Mouse (Mus musculus): ENCODE measurements around the gene 4930449I24Rik.
"Not testable (repeated sequence)": the region's sequence is repeated elsewhere in the genome, so short reads cannot be mapped to it uniquely, and the experiment has no call there.

The 4930449I24Rik gene

DNA sequence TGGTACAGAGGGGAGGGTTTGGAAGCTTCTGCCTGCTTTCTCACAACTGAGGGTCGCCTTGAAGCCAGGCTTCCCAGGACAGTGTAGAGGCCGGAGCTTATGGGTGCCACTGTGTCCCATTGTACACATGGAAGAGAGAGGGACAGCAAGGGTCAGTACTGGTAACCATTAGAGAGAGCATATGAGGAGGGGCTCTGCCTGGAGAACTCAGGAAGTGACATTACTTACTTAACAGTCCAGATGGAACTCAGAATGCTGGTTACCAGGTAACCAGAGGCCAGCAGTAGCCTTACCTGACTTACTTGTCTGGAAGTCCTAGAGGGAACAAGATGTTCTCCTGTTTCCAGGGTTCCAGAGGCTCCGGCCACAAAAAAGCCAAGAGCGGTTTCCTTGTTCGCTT, at the start of gene 4930449I24Rik:
Gene 4930449I24Rik (plus strand): TSS at position 301 of the 400 bp plus-strand sequence.
- not testable (repeated sequence) for DNase-seq (ENCODE audit: low read depth, low spot score)

DNA sequence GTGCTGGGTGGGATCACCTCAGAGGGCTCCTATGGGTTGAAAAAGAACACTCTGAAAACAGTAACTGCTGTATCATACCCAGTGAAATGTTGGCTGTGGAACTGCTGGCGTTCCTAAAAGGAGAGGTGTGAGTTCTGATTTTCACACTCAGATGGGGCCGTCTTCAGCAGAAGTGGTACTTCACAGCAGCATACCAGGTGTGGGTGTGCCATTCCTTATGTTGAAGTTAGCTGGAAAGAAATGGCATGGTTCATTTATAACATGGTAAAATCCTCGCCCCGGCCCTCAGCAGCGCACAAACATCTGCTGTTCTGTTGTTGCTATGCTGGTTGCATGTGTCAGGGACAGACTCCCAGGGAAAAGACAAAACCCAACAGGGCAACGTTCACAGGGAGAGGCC, 48.6 kb upstream of the 4930449I24Rik start:
- DNase-seq (ENCODE audit: low read depth, low spot score), result peak; percentile 52

DNA sequence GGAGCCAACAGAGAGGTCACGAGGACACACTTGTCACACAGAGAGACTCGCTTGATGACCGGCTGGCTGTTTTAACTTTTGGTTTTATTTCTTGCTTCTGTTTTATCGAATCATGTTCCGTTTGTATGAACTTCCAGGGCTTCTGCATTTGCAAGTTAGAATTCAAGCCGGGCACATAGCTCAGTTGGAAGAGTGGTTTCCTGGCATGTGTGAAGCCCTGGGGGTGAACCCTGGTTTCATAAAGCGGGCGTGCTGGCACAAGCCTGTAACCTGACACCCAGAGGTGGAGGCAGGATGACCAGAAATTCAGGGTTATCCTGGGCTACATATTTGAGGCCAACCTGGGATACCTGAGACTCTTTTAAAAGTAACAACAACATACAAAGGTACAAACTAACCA, 40.6 kb upstream of the 4930449I24Rik start:
- no peak for DNase-seq (ENCODE audit: low read depth, low spot score)

DNA sequence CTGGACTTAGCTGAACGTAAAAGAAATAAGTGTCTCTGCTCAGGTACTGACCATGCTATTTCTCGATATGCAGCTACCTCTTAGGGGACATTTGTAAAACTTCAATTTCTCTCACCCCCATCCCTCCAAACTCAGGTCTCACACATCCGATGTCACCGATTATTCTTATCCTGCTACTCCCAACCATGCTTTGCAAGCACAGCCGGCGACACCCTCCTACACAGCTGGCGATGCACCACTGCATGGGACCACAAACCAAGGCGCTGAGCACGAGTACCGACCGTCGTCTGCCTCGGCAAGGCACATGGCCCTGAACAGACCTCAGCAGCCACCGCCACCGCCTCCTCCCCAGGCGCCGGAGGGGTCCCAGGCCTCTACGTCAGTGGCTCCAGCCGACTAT, 35.5 kb upstream of the 4930449I24Rik start:
- DNase-seq (ENCODE audit: low read depth, low spot score), result no peak

DNA sequence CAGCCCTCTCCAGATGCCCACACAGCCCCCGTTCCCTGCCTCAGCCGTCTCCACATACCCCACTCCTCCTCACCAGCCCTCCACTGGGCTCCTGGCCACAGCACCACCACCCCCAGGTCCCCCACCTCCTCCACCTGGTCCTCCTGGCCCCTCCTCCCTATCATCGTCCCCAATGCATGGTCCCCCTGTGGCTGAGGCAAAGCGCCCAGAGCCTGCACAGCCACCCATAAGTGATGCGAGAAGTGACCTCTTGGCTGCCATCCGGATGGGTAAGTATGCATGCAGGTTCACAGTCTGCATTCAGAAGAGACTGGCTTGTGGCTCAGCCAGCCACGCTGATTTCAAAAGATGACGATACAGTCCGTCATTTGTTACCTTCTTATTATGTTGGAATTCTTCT, 33.9 kb upstream of the 4930449I24Rik start:
- DNase-seq (ENCODE audit: low read depth, low spot score), result no peak

DNA sequence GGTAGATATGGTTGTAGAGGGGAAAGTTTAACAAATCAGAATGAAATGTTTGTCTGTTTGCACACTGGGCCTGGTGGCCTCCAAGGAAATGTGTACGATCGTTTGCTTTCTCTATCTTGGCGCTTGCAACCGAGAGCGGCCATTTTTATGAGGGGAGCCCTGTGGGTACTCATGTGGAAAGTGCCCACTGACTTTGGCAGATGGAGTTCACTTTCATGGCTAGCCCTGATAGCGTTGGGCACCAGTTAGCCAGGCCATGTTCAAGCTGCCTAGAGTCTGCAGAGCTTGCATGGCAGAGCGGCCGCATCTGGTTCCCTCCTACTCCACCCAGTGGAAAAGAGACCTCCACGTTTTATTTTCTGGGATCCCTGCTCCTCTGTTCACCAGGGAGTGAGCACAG, 31.4 kb upstream of the 4930449I24Rik start:
- no peak for DNase-seq (ENCODE audit: low read depth, low spot score)

DNA sequence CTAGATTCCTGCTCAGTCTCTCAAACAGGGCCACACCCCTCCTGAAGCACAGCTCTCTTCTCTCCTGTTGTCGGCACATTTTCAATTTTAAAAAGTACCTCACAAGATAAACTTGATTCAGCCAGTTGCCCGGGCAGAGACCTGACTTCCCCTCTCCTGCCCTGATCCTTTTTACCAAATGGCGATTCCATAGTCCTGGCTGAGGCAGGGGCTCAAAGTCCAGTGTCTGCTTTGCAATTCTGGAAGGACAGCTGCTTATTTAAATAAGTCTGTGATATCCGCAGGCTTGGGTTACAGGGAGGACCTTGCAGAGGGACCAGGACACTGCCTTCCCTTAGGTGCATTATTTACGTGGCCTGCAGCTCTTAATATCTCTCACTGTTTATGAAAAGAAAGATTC, 30.9 kb upstream of the 4930449I24Rik start:
- DNase-seq (ENCODE audit: low read depth, low spot score), result no peak

DNA sequence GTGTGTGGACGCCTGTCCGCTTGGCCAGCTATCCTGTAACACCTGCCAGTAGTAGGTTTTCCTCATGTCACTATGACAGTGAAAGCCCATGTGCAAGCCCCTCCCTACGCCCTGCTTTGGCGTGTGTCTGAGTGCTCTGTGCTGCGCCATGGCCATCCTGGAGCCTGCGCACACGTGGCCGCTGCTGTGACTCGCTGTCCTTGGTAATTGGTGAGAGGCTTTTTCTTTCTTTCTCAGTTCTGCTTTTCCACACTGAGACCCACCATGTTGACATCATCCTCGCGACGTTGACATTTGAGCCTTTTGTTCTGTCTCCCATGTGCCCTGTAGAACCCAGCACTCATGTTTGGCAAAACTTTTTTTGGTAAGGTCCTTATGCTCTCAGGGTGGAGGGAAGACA, 30.4 kb upstream of the 4930449I24Rik start:
- no peak for DNase-seq (ENCODE audit: low read depth, low spot score)

DNA sequence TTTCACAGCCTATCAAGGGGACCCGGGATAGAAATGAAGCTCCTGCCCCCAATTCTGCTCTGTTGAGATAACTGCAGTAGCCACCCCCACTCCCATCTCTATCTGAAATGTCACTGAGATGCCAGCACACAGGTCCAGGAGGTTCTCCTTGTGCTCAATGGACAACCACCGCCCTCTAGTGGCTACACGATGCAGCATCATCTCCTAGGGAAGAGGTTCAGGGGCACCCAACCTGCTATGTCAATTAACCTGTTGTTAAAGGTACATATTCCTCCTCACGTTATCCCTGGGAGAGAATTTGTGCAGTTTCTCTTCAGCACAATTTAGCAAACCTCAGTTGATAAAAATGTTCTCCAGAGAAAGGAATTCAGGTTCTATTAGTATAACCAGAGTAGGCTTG, 22.6 kb upstream of the 4930449I24Rik start:
- DNase-seq (ENCODE audit: low read depth, low spot score), result not testable (repeated sequence)

DNA sequence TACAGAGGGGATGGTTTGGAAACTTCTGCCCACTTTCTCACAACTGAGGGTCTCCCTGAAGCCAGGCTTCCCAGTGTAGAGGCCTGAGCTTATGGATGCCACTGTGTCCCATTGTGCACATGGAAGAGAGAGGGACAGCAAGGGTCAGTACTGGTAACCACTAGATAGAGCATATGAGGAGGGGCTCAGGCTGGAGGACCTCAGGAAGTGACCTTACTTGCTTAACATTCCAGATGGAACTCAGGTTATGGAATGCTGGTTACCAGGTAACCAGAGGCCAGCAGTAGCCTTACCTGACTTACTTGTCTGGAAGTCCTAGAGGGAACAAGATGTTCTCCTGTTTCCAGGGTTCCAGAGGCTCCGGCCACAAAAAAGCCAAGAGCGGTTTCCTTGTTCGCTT, 20.5 kb upstream of the 4930449I24Rik start, which contains the start of gene Gm6408:
Gene Gm6408 (plus strand): TSS at position 301 of the 400 bp plus-strand sequence.
- DNase-seq (ENCODE audit: low read depth, low spot score), result not testable (repeated sequence)

DNA sequence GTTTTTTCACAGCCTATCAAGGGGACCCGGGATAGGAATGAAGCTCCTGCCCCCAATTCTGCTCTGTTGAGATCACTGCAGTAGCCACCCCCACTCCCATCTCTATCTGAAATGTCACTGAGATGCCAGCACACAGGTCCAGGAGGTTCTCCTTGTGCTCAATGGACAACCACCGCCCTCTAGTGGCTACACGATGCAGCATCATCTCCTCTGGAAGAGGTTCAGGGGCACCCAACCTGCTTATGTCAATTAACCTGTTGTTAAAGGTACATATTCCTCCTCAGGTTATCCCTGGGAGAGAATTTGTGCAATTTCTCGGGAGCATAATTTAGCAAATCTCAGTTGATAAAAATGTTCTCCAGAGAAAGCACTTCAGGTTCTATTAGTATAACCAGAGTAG, 13.2 kb upstream of the 4930449I24Rik start:
- DNase-seq (ENCODE audit: low read depth, low spot score), result not testable (repeated sequence)

DNA sequence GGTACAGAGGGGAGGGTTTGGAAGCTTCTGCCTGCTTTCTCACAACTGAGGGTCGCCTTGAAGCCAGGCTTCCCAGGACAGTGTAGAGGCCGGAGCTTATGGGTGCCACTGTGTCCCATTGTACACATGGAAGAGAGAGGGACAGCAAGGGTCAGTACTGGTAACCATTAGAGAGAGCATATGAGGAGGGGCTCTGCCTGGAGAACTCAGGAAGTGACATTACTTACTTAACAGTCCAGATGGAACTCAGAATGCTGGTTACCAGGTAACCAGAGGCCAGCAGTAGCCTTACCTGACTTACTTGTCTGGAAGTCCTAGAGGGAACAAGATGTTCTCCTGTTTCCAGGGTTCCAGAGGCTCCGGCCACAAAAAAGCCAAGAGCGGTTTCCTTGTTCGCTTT, 11.1 kb upstream of the 4930449I24Rik start, which contains the start of gene Gm6370:
Gene Gm6370 (plus strand): TSS at position 301 of the 400 bp plus-strand sequence.
- not testable (repeated sequence) for DNase-seq (ENCODE audit: low read depth, low spot score)

DNA sequence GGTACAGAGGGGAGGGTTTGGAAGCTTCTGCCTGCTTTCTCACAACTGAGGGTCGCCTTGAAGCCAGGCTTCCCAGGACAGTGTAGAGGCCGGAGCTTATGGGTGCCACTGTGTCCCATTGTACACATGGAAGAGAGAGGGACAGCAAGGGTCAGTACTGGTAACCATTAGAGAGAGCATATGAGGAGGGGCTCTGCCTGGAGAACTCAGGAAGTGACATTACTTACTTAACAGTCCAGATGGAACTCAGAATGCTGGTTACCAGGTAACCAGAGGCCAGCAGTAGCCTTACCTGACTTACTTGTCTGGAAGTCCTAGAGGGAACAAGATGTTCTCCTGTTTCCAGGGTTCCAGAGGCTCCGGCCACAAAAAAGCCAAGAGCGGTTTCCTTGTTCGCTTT, 11.6 kb downstream of the 4930449I24Rik start, which contains the start of gene Gm3402:
Gene Gm3402 (plus strand): TSS at position 301 of the 400 bp plus-strand sequence.
- not testable (repeated sequence) for DNase-seq (ENCODE audit: low read depth, low spot score)

DNA sequence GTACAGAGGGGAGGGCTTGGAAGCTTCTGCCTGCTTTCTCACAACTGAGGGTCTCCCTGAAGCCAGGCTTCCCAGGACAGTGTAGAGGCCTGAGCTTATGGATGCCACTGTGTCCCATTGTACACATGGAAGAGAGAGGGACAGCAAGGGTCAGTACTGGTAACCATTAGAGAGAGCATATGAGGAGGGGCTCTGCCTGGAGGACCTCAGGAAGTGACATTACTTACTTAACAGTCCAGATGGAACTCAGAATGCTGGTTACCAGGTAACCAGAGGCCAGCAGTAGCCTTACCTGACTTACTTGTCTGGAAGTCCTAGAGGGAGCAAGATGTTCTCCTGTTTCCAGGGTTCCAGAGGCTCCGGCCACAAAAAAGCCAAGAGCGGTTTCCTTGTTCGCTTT, 23.3 kb downstream of the 4930449I24Rik start, which contains the start of gene Gm3404:
Gene Gm3404 (plus strand): TSS at position 301 of the 400 bp plus-strand sequence.
- not testable (repeated sequence) for DNase-seq (ENCODE audit: low read depth, low spot score)

DNA sequence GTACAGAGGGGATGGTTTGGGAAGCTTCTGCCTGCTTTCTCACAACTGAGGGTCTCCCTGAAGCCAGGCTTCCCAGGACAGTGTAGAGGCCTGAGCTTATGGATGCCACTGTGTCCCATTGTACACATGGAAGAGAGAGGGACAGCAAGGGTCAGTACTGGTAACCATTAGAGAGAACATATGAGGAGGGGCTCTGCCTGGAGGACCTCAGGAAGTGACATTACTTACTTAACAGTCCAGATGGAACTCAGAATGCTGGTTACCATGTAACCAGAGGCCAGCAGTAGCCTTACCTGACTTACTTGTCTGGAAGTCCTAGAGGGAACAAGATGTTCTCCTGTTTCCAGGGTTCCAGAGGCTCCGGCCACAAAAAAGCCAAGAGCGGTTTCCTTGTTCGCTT, 35.1 kb downstream of the 4930449I24Rik start, which contains the start of gene Gm3409:
Gene Gm3409 (plus strand): TSS at position 301 of the 400 bp plus-strand sequence.
- DNase-seq (ENCODE audit: low read depth, low spot score), result not testable (repeated sequence)

Measured in telencephalon, adult 2 months (tissue).